Mouse (Mus musculus) right cerebral cortex, postnatal 4 days (tissue): ENCODE measurements around the gene Tas2r116.

Experiments
- DNase-seq: peaks from one replicate; pipeline ENCODE4 v3.0.0-alpha.2; 2022

Tas2r116 gene

GRCm38 (mm10) chr6:132855138-132855537, at the start of gene Tas2r116:
TSS of gene Tas2r116 (plus strand) at chr6:132855438.
- no peak for DNase-seq

DNA sequence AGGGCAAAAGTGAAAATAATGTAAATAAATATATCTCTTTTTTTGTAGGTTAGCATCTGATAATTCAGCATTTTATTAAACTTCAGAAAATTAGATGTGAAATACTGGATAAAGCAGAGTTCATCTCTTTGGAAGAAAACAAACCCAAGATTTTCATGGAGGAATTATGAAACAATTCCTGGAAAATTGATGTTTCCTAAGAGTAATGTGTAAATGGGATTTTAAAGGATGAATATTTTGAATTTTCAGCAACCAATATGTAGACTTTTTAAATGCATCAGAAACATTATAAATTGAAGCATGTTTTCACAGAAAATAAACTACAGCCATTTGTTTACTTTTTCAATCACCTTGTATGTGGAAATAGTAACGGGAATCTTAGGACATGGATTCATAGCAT, 8.4 kb upstream of the Tas2r116 start, which contains the start of gene Tas2r123:
Tas2r123 (plus strand) TSS at position 301 of the 400 bp plus-strand sequence.
- no peak for DNase-seq

GRCm38 (mm10) chr6:132867708-132868107, 12.5 kb downstream of the Tas2r116 start, which contains the start of gene Tas2r110:
TSS of gene Tas2r110 (plus strand) at chr6:132868008.
- no peak for DNase-seq

GRCm38 (mm10) chr6:132892711-132893110, 37.5 kb downstream of the Tas2r116 start, which contains the start of gene Tas2r113:
TSS of gene Tas2r113 (plus strand) at chr6:132893011.
- DNase-seq = no peak
